In the genomic region with DNA sequence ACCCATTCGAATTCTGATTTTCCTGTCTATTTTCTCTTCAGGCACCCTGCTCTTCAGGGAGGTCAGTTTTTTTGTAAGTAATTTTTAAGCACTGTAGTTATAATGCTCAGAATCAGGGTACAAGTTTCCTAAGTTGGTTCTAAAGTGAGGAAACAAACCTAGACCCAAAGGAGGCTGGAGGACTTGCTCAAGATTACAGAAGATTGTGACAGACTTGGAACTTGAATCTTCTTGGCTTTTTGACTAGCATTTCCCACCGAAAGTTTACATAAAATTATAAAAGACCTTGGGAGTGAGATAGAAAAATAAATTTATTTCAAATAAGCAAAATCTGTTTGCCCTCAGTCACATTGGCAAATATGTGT, we compare ENCODE assay signal across 9 mouse cellular contexts. TPM values are rescaled to one million over a fixed set of nuclear protein-coding genes. Genes with fewer than 3 reads are reported as not detected.
A peak's percentile ranks its signal among the peaks of the same experiment; 100 is the strongest.
DNase-seq lines count a peak whose midpoint lies in the region; ATAC-seq lines count a peak whose summit lies in the region.
"Had no signal": no experiment of that assay in that cellular context is flagged by ENCODE, and none has a peak within 500 bp of the region (broad histone marks: within the 10 kb centered on the region; RNA-seq: fewer than 3 reads in every experiment).

No protein-coding gene starts in this region.

- peak overlapping the region; percentile 94 for H3K9ac ChIP-seq in heart, embryonic 11.5 days (ENCODE audit: low read depth, low read length)
- peak overlapping the region; percentile 85 for H3K9ac ChIP-seq in hindbrain, embryonic 16.5 days (ENCODE audit: low read depth, low read length)

- no peak for ATAC-seq in heart, embryonic 11.5 days (replicated peaks; ENCODE audit: insufficient number of reproducible peaks, low FRiP score, low TSS enrichment)
- no peak for ATAC-seq in hindbrain, embryonic 16.5 days

- intact Hi-C loops in heart, postnatal 14 days (cut with DNase I), result loop anchor here (5.0 kb wide), 1 partner anchor 116 kb away; a partner anchor contains a TSS

- DNase-seq in heart, postnatal 14 days, result no peak
- peak; percentile 76 for DNase-seq in adipocyte (ENCODE audit: low spot score)
- DNase-seq in midbrain, embryonic 10.5 days (ENCODE audit: low spot score), result no peak
- DNase-seq in cerebellum, adult 9-10 months, result no peak
- DNase-seq in urinary bladder, postnatal 4 days (ENCODE audit: low spot score in 2 of 2), result no peak
- no peak for DNase-seq in gastrocnemius, postnatal 25 days
- DNase-seq: kidney, postnatal 36 days had no signal

- no peaks in the 10 kb centered on the region for H3K27me3 ChIP-seq in heart, embryonic 11.5 days (ENCODE audit: control insufficient read depth, insufficient read depth, low read length)
- no peaks in the 10 kb centered on the region for H3K27me3 ChIP-seq in hindbrain, embryonic 16.5 days (replicated peaks; ENCODE audit: control insufficient read depth, insufficient read depth, low read length)
- no peaks in the 10 kb centered on the region for H3K27me3 ChIP-seq in midbrain, embryonic 10.5 days (ENCODE audit: low read depth, poor library complexity, severe bottlenecking)

- 33% methylated on average over 2 of the region's 2 CpGs for WGBS in heart, embryonic 11.5 days (ENCODE audit: insufficient replicate concordance)
- 39% methylated on average over 2 of the region's 2 CpGs for WGBS in hindbrain, embryonic 16.5 days
- 34% methylated on average over 2 of the region's 2 CpGs for WGBS in midbrain, embryonic 10.5 days

- peak overlapping the region; percentile 85 for H3K4me3 ChIP-seq in heart, embryonic 11.5 days (ENCODE audit: low read depth, low read length)
- H3K4me3 ChIP-seq in hindbrain, embryonic 16.5 days (ENCODE audit: low read length), result peak overlapping the region; percentile 95
- peak overlapping the region; percentile 79 for H3K4me3 ChIP-seq in midbrain, embryonic 10.5 days

- no peaks in the 10 kb centered on the region for H3K9me3 ChIP-seq in heart, embryonic 11.5 days (replicated peaks; ENCODE audit: control insufficient read depth, low read length)
- H3K9me3 ChIP-seq in hindbrain, embryonic 16.5 days (ENCODE audit: control insufficient read depth, low read length), result no peaks in the 10 kb centered on the region
- H3K9me3 ChIP-seq in midbrain, embryonic 10.5 days (replicated peaks), result no peaks in the 10 kb centered on the region

- H3K36me3 ChIP-seq in heart, embryonic 11.5 days (ENCODE audit: control insufficient read depth, insufficient read depth, low read length), result peaks cover under 1% of the 10 kb centered on the region; the same call in 1 of the 2 replicates
- peaks cover 2% of the 10 kb centered on the region; the same call in 1 of the 2 replicates for H3K36me3 ChIP-seq in hindbrain, embryonic 16.5 days (ENCODE audit: control insufficient read depth, insufficient read depth, low read length)
- peaks cover 4% of the 10 kb centered on the region for H3K36me3 ChIP-seq in midbrain, embryonic 10.5 days

- peaks cover 9% of the 10 kb centered on the region; the same call in 1 of the 2 replicates for H3K4me1 ChIP-seq in heart, embryonic 11.5 days (ENCODE audit: control insufficient read depth, insufficient read depth, low read length)
- H3K4me1 ChIP-seq in hindbrain, embryonic 16.5 days (ENCODE audit: control insufficient read depth, insufficient read depth, low read depth, low read length), result peaks cover 11% of the 10 kb centered on the region
- peaks cover 24% of the 10 kb centered on the region for H3K4me1 ChIP-seq in midbrain, embryonic 10.5 days

- H3K27ac ChIP-seq in heart, embryonic 11.5 days (ENCODE audit: low read depth, low read length), result peak overlapping the region; percentile 76; the same call in 1 of the 2 replicates
- H3K27ac ChIP-seq in hindbrain, embryonic 16.5 days (ENCODE audit: low read depth, low read length), result no peak overlapping the region
- H3K27ac ChIP-seq in midbrain, embryonic 10.5 days (replicated peaks), result peak overlapping the region; percentile 91

- peak overlapping the region; percentile 71 for H3K4me2 ChIP-seq in heart, embryonic 11.5 days
- H3K4me2 ChIP-seq in hindbrain, embryonic 16.5 days (ENCODE audit: low read length), result peak overlapping the region; percentile 57

RNA-seq across cellular contexts. Expression of a gene that starts 0.9 kb away (rescaled TPM):
- 29.8 and 31.8 TPM in 2 replicates for polyA plus RNA-seq in heart, embryonic 11.5 days (2014; fragmentation: Nextera tagmentation; extraction: Ambion mirVana)
- total RNA-seq in heart, postnatal 14 days (2021), result 10 to 100 TPM; 15.1 to 16.2 TPM
- polyA plus RNA-seq in hindbrain, embryonic 16.5 days (2015; fragmentation: Nextera tagmentation; extraction: Ambion mirVana), result 40.4 and 42.8 TPM in 2 replicates
- polyA plus RNA-seq in midbrain, embryonic 10.5 days (2016; fragmentation: Nextera tagmentation; extraction: Ambion mirVana), result 48.9 and 52.3 TPM in 2 replicates
- 10 to 100 TPM in 1 of 2 experiments, 1 to 10 TPM in 1; 9.7 to 10.1 TPM for total RNA-seq in gastrocnemius, postnatal 25 days (2021)
